Mouse (Mus musculus) liver, embryonic 12.5 days (tissue): ENCODE data around the gene Poc1a. TPM values are rescaled to one million over a fixed set of nuclear protein-coding genes. Genes with fewer than 3 reads are reported as not detected.
A peak's percentile ranks its signal among the peaks of the same experiment; 100 is the strongest.

Source experiments
- ATAC-seq: fragments of 200-750 bp; cut with Nextera tagmentation; 2 replicates; pipeline ENCODE4 v1.8.0; 2017; ENCODE audit warnings: moderate number of reproducible peaks, mild to moderate bottlenecking, moderate library complexity
- H3K27ac ChIP-seq: fragments of 300-500 bp; sonication (generic); 2 replicates; pipeline ENCODE4 v1.5.1; 2016; ENCODE audit warnings: mild to moderate bottlenecking
- H3K27me3 ChIP-seq: fragments of 300-500 bp; sonication (generic); replicated peaks from 2 replicates; pipeline ENCODE4 v1.6.1; 2016; ENCODE audit warnings: mild to moderate bottlenecking, moderate library complexity
- H3K36me3 ChIP-seq: fragments of 300-500 bp; sonication (generic); 2 replicates; pipeline ENCODE4 v1.6.1; 2016; ENCODE audit warnings: mild to moderate bottlenecking, moderate library complexity
- H3K4me1 ChIP-seq: fragments of 300-500 bp; sonication (generic); 2 replicates; pipeline ENCODE4 v1.6.1; 2016
- H3K4me2 ChIP-seq: fragments of 300-500 bp; sonication (generic); 2 replicates; pipeline ENCODE4 v1.6.1; 2016; ENCODE audit warnings: mild to moderate bottlenecking, moderate library complexity
- H3K4me3 ChIP-seq: fragments of 300-500 bp; sonication (generic); 2 replicates; pipeline ENCODE4 v1.5.1; 2016; ENCODE audit warnings: mild to moderate bottlenecking, moderate library complexity
- H3K9ac ChIP-seq: fragments of 300-500 bp; sonication (generic); 2 replicates; pipeline ENCODE4 v1.6.1; 2016; ENCODE audit warnings: mild to moderate bottlenecking, moderate library complexity
- H3K9me3 ChIP-seq: fragments of 300-500 bp; sonication (generic); replicated peaks from 2 replicates; pipeline ENCODE4 v1.6.1; 2016; ENCODE audit warnings: mild to moderate bottlenecking, moderate library complexity
- WGBS: fragments of 180-500 bp; shearing (Covaris S2); methylation state at CpG from one replicate; pipeline ENCODE4 v1.1.7; 2016; ENCODE audit not compliant: insufficient replicate concordance; 5-methylcytosine and 5-hydroxymethylcytosine counted together
- polyA plus RNA-seq: library from polyadenylated mRNA; unstranded; fragments of >200 nt; fragmentation: Nextera tagmentation; extraction: Ambion mirVana; gene quantifications from 2 replicates; pipeline ENCODE4 v1.2.1, GENCODE M21; 2016

Gene Poc1a
- polyA plus RNA-seq, 1 experiment from 2014 or later, result 29.0 TPM

DNA sequence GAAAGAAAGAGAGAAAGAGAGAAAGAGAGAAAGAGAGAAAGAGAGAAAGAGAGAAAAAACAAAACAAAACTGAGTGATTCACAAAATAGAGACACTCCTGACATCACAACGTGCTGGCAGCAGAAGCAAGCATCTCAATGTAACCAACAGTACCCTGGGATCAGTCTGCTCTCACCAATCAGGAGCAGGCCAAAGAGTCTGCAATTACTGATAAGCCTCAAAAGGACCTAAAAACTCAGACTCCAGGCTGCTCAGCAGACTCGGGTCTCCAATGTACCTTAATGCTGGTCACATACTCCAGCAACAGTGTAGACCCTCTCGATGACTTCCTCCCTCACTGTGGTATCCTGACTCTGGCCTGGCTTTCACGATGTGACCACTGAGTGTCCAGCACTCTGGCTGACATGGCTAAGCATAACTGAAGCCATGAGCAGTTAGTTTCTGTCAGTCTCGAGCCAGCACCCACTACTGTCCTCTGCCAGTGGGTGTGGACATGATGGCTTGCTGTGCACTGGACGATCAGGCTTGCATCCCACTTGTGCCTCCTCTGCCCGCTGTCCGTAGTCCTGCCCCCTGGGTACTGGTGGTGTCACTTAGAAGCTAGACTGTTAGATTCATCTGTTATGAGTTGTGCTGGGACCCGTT, 117.9 kb downstream of the Poc1a start:
- Histone ChIP-seq H3K4me1 (peaks cover 79% of the 10 kb centered on the region), H3K9ac (peak overlapping the region; percentile 57; the same call in 1 of the 2 replicates), H3K4me2 (peak overlapping the region; percentile 63), H3K27me3 (peaks cover 23% of the 10 kb centered on the region), H3K4me3 (no peak overlapping the region), H3K27ac (peak overlapping the region; percentile 90), H3K36me3 (no peaks in the 10 kb centered on the region), H3K9me3 (no peaks in the 10 kb centered on the region)
- peak; percentile 93 for ATAC-seq
- WGBS, result 38% methylated on average over 9 of the region's 9 CpGs

DNA sequence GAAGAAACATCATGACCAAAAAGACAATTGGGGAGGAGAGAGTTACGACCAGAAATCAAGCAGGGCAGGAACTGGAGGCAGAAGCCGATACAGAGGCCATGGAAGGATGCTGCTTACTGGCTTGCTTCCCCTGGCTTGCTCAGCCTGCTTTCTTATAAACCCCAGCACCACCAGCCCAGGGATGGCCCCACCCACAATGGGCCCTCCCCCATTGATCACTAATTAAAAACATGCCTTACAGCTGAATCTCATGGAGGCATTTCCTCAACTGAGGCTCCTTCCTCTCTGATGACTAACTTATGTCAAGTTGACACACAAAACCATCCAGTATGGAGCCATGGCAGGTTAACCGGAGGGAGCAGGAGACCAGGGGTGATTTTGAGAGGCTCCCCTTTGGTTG, 118.9 kb downstream of the Poc1a start:
- no peaks in the 10 kb centered on the region for H3K9me3 ChIP-seq
- no peak overlapping the region for H3K9ac ChIP-seq
- H3K4me1 ChIP-seq, result peaks cover 71% of the 10 kb centered on the region
- H3K4me2 ChIP-seq, result 0 out of 2 replicates have a peak overlapping the region, but pooled peaks have one; percentile 63
- WGBS, result 86% methylated on average over 3 of the region's 3 CpGs
- no peak for ATAC-seq
- H3K4me3 ChIP-seq, result no peak overlapping the region
- H3K27ac ChIP-seq, result peak overlapping the region; percentile 90
- no peaks in the 10 kb centered on the region for H3K36me3 ChIP-seq
- peaks cover 23% of the 10 kb centered on the region for H3K27me3 ChIP-seq

Other genes starting within 250 kb of the Poc1a start
- 0.01 and 0.05 TPM in 2 replicates for gene Col6a4, start 184.3 kb upstream of the Poc1a start, polyA plus RNA-seq
- 14.1 and 15.7 TPM in 2 replicates for gene Glyctk, start 122.9 kb upstream of the Poc1a start, polyA plus RNA-seq
- 11.5 and 11.8 TPM in 2 replicates for gene Wdr82, start 110.1 kb upstream of the Poc1a start, polyA plus RNA-seq
- gene Ppm1m, start 81.3 kb upstream of the Poc1a start, polyA plus RNA-seq, result 17.0 and 17.8 TPM in 2 replicates
- gene Twf2, start 78.0 kb upstream of the Poc1a start, polyA plus RNA-seq, result 34.7 and 35.9 TPM in 2 replicates
- gene Tlr9, start 58.5 kb upstream of the Poc1a start, polyA plus RNA-seq, result 0.06 TPM in 1 of 2 replicates, not detected in the other
- 37.6 and 41.1 TPM in 2 replicates for gene Alas1, start 32.4 kb upstream of the Poc1a start, polyA plus RNA-seq
- gene Dusp7, start 87.6 kb downstream of the Poc1a start, polyA plus RNA-seq, result 10.4 and 10.5 TPM in 2 replicates
- gene Rpl29, start 148.4 kb downstream of the Poc1a start, polyA plus RNA-seq, result 870 and 914 TPM in 2 replicates
- 34.0 and 35.2 TPM in 2 replicates for gene Acy1, start 157.3 kb downstream of the Poc1a start, polyA plus RNA-seq
- 14.5 and 15.2 TPM in 2 replicates for gene Abhd14b, start 166.4 kb downstream of the Poc1a start, polyA plus RNA-seq
- 29.1 and 31.6 TPM in 2 replicates for gene Abhd14a, start 166.6 kb downstream of the Poc1a start, polyA plus RNA-seq
- gene Pcbp4, start 172.2 kb downstream of the Poc1a start, polyA plus RNA-seq, result 27.3 and 30.9 TPM in 2 replicates
- 0.10 and 0.19 TPM in 2 replicates for gene Gpr62, start 184.9 kb downstream of the Poc1a start, polyA plus RNA-seq
- gene Rrp9, start 194.9 kb downstream of the Poc1a start, polyA plus RNA-seq, result 54.6 and 58.0 TPM in 2 replicates
- gene Parp3, start 195.9 kb downstream of the Poc1a start, polyA plus RNA-seq, result 1.5 and 1.7 TPM in 2 replicates
- not detected in 2 replicates for gene Iqcf1, start 218.9 kb downstream of the Poc1a start, polyA plus RNA-seq
- gene Iqcf5, start 233.5 kb downstream of the Poc1a start, polyA plus RNA-seq, result 0.44 TPM in 1 of 2 replicates, not detected in the other